Mouse (Mus musculus) layer of hippocampus, adult 8-10 months (tissue): ENCODE measurements around the gene Zc3h12a. TPM values are rescaled to one million over a fixed set of nuclear protein-coding genes. Genes with fewer than 3 reads are reported as not detected.
A peak's percentile ranks its signal among the peaks of the same experiment; 100 is the strongest.

ENCODE experiments used
- DNase-seq, 2 experiments: peaks; one replicate each; pipeline ENCODE4 v3.0.0; 2022; ENCODE audit warnings: low spot score in 2 of 2
- total RNA-seq, 4 experiments: library from RNA; stranded (reverse); gene quantifications; 2 replicates each; pipeline ENCODE4 v1.2.4; 2022

The Zc3h12a gene
- total RNA-seq, 4 experiments from 2014 or later, result 0.67 to 2.6 (median 1.5) TPM

DNA sequence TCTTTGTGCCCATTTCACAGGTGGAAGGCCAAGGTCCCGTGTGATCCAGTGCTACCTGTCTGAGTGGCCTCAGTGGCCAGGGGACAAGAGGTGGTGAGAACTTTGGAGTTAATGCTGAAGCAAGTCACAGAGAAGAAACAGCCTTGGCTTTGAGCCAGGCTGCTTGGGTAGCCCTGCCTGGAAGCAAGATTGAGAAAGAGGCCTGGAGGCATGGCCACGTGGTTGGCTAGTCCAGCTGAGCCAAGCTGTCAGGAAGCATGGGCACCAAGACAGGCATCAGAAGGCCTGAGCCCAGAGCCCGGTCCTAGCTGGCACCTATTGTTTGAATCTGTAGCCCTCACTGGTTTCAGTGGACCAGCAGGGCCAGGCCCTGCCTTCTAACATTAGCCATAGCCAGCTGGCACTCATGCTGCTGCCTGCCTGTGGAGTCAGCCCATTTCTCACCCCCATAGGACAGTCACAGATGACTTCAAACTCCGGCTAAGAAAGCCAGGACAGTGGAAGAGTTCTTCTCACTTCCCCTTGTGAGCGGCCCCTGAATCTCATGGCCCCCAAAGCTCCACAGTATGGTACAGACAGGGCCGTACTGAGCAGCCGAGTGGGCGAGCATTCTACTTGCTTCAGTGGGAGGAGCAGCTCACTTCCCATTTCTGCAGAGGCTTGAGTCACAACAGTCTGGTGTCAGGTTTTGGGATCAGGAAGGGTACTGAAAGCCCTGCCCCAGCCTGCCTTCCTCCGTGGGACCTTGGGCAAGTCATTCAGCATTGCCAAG is 11.4 kb downstream of the Zc3h12a start:
- DNase-seq, result peak; percentile 64 to 79

DNA sequence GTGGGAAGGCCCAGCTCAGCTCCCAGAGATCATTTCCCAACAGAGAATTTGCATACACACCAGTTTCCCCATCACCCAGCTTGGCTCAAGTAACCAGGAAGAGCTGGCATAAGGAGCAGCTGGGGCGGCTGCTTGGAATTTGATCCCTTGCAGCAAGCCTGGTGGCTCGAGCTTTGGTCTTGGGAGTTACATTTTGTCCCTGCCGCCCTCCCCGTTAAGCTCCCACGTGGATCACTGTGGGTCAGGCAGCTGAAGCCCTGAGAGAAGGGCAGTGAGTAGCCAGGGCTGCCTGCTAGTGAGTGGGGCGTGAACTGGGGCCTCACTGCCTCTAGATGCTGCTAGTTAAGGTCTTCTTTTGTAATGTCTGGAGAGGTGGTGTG is 11.9 kb downstream of the Zc3h12a start:
- DNase-seq, result no peak

- DNase-seq, result no peak
Measured at GRCm38 (mm10) chr4:125115081-125115480, 12.6 kb downstream of the Zc3h12a start.

- DNase-seq, result peak; percentile 77 to 88
Measured at GRCm38 (mm10) chr4:125114638-125115037, 13.0 kb downstream of the Zc3h12a start.

- DNase-seq, result no peak
Measured at GRCm38 (mm10) chr4:125105354-125105753, 22.3 kb downstream of the Zc3h12a start.

- no peak for DNase-seq
Measured at GRCm38 (mm10) chr4:125101334-125101733, 26.3 kb downstream of the Zc3h12a start.

GRCm38 (mm10) chr4:125099458-125099857 is 28.2 kb downstream of the Zc3h12a start:
- DNase-seq, result peak; percentile 61 to 82

DNA sequence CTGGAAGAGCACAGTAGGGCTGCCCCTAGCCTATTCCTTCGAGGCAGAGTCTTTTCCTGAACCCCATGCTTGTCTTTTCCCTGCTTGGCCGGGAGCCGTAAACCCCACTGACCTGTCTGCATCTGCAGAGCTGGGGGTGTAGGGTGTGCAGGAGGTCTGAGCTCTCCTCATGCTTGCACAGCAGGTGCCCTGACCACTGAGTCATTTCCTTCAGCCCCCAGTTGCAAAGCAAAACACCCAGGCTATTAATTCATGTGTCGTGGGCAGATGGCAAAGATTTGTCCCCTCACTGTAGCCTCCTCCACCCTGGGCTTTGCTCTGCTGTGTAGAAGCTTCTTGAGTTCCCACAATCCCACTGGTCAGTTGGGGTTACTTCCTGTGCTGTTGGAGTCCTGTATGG is 30.2 kb downstream of the Zc3h12a start:
- no peak for DNase-seq

GRCm38 (mm10) chr4:125096066-125096465 is 31.6 kb downstream of the Zc3h12a start:
- DNase-seq, result no peak

GRCm38 (mm10) chr4:125093031-125093430 is 34.6 kb downstream of the Zc3h12a start:
- no peak for DNase-seq

GRCm38 (mm10) chr4:125085346-125085841 is 42.2 kb downstream of the Zc3h12a start:
- DNase-seq, result peak; percentile 55 to 67

DNA sequence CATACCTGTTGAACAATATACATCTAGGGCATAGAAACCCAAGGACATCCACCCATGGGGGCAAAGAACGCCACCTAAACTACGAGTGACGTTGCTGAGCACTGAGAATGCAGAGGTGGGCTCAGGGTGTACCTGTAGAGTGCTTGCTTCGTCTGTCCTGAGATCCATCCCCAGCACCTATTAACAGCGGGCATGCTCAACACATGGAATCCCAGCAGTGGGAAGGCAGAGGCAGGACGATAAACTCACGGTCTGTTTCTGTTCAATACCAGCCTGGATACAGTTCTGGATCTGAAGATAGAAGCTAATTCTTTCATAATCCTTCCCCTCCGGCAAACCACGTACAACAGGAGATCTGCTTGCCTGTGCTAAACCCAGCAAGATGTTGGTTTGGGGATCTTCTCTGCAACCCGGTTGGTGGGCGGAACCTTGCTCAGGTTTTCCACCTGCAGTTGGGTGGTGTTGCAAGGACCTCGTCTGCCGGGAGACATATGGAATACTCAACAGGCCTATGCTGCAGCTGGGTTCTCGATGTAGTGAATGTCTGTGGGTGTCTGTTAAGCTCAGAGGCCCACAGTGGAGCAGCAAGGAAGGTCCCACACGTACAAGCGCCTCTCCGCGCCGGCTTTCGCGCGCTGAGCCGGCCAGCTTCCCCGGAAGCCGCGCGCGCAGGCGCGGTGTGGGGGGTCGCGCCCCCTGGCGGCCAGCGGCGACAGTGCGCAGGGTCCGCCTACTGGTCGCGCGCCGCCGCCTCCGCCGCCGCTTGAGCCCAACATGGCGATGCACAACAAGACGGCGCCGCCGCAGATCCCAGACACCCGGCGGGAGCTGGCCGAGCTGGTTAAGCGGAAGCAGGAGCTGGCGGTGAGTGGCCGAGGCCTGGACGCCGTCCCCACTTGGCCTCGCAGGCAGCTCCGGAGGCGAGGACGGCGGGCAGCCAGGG is 43.0 kb downstream of the Zc3h12a start, which contains the start of gene Meaf6:
TSS of gene Meaf6 (plus strand) at position 732 of the 943 bp plus-strand sequence.
- DNase-seq, result peak; percentile 71 to 92

- no peak for DNase-seq
Measured at GRCm38 (mm10) chr4:125078698-125079097, 48.9 kb downstream of the Zc3h12a start.

DNA sequence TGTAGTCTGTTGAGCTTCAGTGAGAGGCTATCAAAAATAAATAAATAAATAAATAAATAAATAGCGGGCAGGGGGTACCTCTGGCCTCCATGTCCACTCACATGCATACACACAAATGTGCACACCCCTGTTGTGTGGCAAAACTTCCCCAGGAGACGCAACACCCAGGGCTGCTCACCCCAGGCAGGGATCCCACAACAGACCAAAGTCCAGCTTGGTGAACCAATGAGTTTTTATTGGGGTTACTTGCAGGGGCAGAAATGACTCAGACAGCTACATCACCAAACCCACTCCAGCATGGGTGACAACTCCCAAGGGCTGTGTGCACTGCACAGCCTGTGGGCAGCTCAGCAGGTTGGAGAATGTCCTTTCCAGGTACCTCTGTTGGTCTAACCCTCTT is 49.9 kb downstream of the Zc3h12a start:
- DNase-seq, result no peak

Other genes starting within 250 kb of the Zc3h12a start
- 10 to 100 TPM; 39.3 to 49.8 (median 44.4) TPM for gene Epha10, start 246.9 kb downstream of the Zc3h12a start, total RNA-seq
- gene 9930104L06Rik, start 190.8 kb downstream of the Zc3h12a start, total RNA-seq, result 10 to 100 TPM; 19.6 to 26.9 (median 25.3) TPM
- gene Cdca8, start 188.5 kb downstream of the Zc3h12a start, total RNA-seq, result 1 to 10 TPM; 1.2 to 2.0 (median 1.2) TPM
- 1 to 10 TPM; 5.4 to 8.8 (median 7.9) TPM for gene Rspo1, start 141.4 kb downstream of the Zc3h12a start, total RNA-seq
- 10 to 100 TPM; 53.7 to 69.5 (median 63.4) TPM for gene Gnl2, start 111.3 kb downstream of the Zc3h12a start, total RNA-seq
- gene Dnali1, start 62.1 kb downstream of the Zc3h12a start, total RNA-seq, result 1 to 10 TPM in 2 of 4 experiments, under 1 TPM in 2; 0.62 to 1.4 (median 1.2) TPM
- gene Snip1, start 61.2 kb downstream of the Zc3h12a start, total RNA-seq, result 10 to 100 TPM; 14.1 to 16.4 (median 14.7) TPM
- gene Meaf6, start 42.7 kb downstream of the Zc3h12a start, total RNA-seq, result 100 to 1,000 TPM; 103 to 122 (median 110) TPM